Mouse (Mus musculus): ENCODE measurements around the gene Atxn7l3b. TPM values are rescaled to one million over a fixed set of nuclear protein-coding genes. Genes with fewer than 3 reads are reported as not detected.

Gene Atxn7l3b
- polyA plus RNA-seq, 1 experiment from 2014 or later, result 145 TPM

- Histone ChIP-seq H3K4me3 (ENCODE audit: low read depth, low read length) (peak overlapping the region; percentile 84), H3K27me3 (replicated peaks; ENCODE audit: control insufficient read depth, insufficient read depth, low read length) (no peaks in the 10 kb centered on the region), H3K27ac (ENCODE audit: low read depth) (peak overlapping the region; percentile 95; the same call in 1 of the 2 replicates), H3K36me3 (ENCODE audit: control insufficient read depth, insufficient read depth, low read length) (peaks cover 28% of the 10 kb centered on the region), H3K9ac (ENCODE audit: low read length) (peak overlapping the region; percentile 98), H3K4me1 (replicated peaks; ENCODE audit: control insufficient read depth, insufficient read depth, low read length) (peaks cover 11% of the 10 kb centered on the region; the same call in 1 of the 2 replicates), H3K4me2 (ENCODE audit: low read length) (peak overlapping the region; percentile 57), H3K9me3 (ENCODE audit: control insufficient read depth, low read length) (no peaks in the 10 kb centered on the region)
- DNase-seq (ENCODE audit: low spot score), result no peak
- 31% methylated on average over 9 of the region's 9 CpGs for WGBS
- ATAC-seq (replicated peaks; ENCODE audit: low FRiP score, low TSS enrichment, low read depth), result 0 out of 2 replicates have a peak, but pooled peaks have one; percentile 8
Measured at GRCm38 (mm10) chr10:112929222-112929615, 418 bp upstream of the Atxn7l3b start.

- Histone ChIP-seq H3K4me1 (replicated peaks; ENCODE audit: control insufficient read depth, insufficient read depth, low read length) (peaks cover 11% of the 10 kb centered on the region; the same call in 1 of the 2 replicates), H3K36me3 (ENCODE audit: control insufficient read depth, insufficient read depth, low read length) (peaks cover 28% of the 10 kb centered on the region), H3K4me2 (ENCODE audit: low read length) (peak overlapping the region; percentile 57), H3K27ac (ENCODE audit: low read depth) (no peak overlapping the region), H3K27me3 (replicated peaks; ENCODE audit: control insufficient read depth, insufficient read depth, low read length) (no peaks in the 10 kb centered on the region), H3K9me3 (ENCODE audit: control insufficient read depth, low read length) (no peaks in the 10 kb centered on the region), H3K9ac (ENCODE audit: low read length) (no peak overlapping the region), H3K4me3 (ENCODE audit: low read depth, low read length) (no peak overlapping the region)
- ATAC-seq (replicated peaks; ENCODE audit: low FRiP score, low TSS enrichment, low read depth), result no peak
- no peak for DNase-seq (ENCODE audit: low spot score)
Measured at GRCm38 (mm10) chr10:112926961-112927360, 1.8 kb downstream of the Atxn7l3b start.

GRCm38 (mm10) chr10:112926271-112926670 is 2.5 kb downstream of the Atxn7l3b start:
- WGBS, result 92% methylated on average over 2 of the region's 2 CpGs
- Histone ChIP-seq H3K9ac (ENCODE audit: low read length) (no peak overlapping the region), H3K9me3 (ENCODE audit: control insufficient read depth, low read length) (no peaks in the 10 kb centered on the region), H3K36me3 (ENCODE audit: control insufficient read depth, insufficient read depth, low read length) (peaks cover 28% of the 10 kb centered on the region), H3K4me2 (ENCODE audit: low read length) (peak overlapping the region; percentile 57), H3K4me1 (replicated peaks; ENCODE audit: control insufficient read depth, insufficient read depth, low read length) (peaks cover 11% of the 10 kb centered on the region; the same call in 1 of the 2 replicates), H3K4me3 (ENCODE audit: low read depth, low read length) (no peak overlapping the region), H3K27ac (ENCODE audit: low read depth) (no peak overlapping the region), H3K27me3 (replicated peaks; ENCODE audit: control insufficient read depth, insufficient read depth, low read length) (no peaks in the 10 kb centered on the region)
- ATAC-seq (replicated peaks; ENCODE audit: low FRiP score, low TSS enrichment, low read depth), result no peak
- no peak for DNase-seq (ENCODE audit: low spot score)

- Histone ChIP-seq H3K4me2 (ENCODE audit: low read length) (no peak overlapping the region), H3K9ac (ENCODE audit: low read length) (no peak overlapping the region), H3K36me3 (ENCODE audit: control insufficient read depth, insufficient read depth, low read length) (no peaks in the 10 kb centered on the region), H3K4me1 (replicated peaks; ENCODE audit: control insufficient read depth, insufficient read depth, low read length) (peaks cover 5% of the 10 kb centered on the region; the same call in 1 of the 2 replicates), H3K4me3 (ENCODE audit: low read depth, low read length) (no peak overlapping the region), H3K9me3 (ENCODE audit: control insufficient read depth, low read length) (no peaks in the 10 kb centered on the region), H3K27ac (ENCODE audit: low read depth) (peak overlapping the region; percentile 48; the same call in 1 of the 2 replicates), H3K27me3 (replicated peaks; ENCODE audit: control insufficient read depth, insufficient read depth, low read length) (no peaks in the 10 kb centered on the region)
- DNase-seq (ENCODE audit: low spot score), result peak; percentile 53
- ATAC-seq (replicated peaks; ENCODE audit: low FRiP score, low TSS enrichment, low read depth), result peak; percentile 32; the same call in 1 of the 2 replicates
- 36% methylated on average over 5 of the region's 5 CpGs for WGBS
Measured at GRCm38 (mm10) chr10:112916575-112917190, 12.1 kb downstream of the Atxn7l3b start.

GRCm38 (mm10) chr10:112900243-112900642 is 28.6 kb downstream of the Atxn7l3b start:
- DNase-seq (ENCODE audit: low spot score) (no peak), ATAC-seq (replicated peaks; ENCODE audit: low FRiP score, low TSS enrichment, low read depth) (no peak)
- WGBS, result 89% methylated on average over 7 of the region's 7 CpGs
- H3K4me2 ChIP-seq (ENCODE audit: low read length), result no peak overlapping the region
- no peaks in the 10 kb centered on the region for H3K27me3 ChIP-seq (replicated peaks; ENCODE audit: control insufficient read depth, insufficient read depth, low read length)
- H3K4me1 ChIP-seq (replicated peaks; ENCODE audit: control insufficient read depth, insufficient read depth, low read length), result no peaks in the 10 kb centered on the region
- H3K9me3 ChIP-seq (ENCODE audit: control insufficient read depth, low read length), result no peaks in the 10 kb centered on the region
- no peak overlapping the region for H3K9ac ChIP-seq (ENCODE audit: low read length)
- H3K36me3 ChIP-seq (ENCODE audit: control insufficient read depth, insufficient read depth, low read length), result no peaks in the 10 kb centered on the region
- H3K27ac ChIP-seq (ENCODE audit: low read depth), result no peak overlapping the region
- no peak overlapping the region for H3K4me3 ChIP-seq (ENCODE audit: low read depth, low read length)

- ATAC-seq (replicated peaks; ENCODE audit: low FRiP score, low TSS enrichment, low read depth), result no peak
- H3K27ac ChIP-seq (ENCODE audit: low read depth), result no peak overlapping the region
- 74% methylated on average over 3 of the region's 3 CpGs for WGBS
- no peaks in the 10 kb centered on the region for H3K4me1 ChIP-seq (replicated peaks; ENCODE audit: control insufficient read depth, insufficient read depth, low read length)
- H3K9ac ChIP-seq (ENCODE audit: low read length), result no peak overlapping the region
- H3K27me3 ChIP-seq (replicated peaks; ENCODE audit: control insufficient read depth, insufficient read depth, low read length), result no peaks in the 10 kb centered on the region
- no peak for DNase-seq (ENCODE audit: low spot score)
- no peaks in the 10 kb centered on the region for H3K9me3 ChIP-seq (ENCODE audit: control insufficient read depth, low read length)
- no peak overlapping the region for H3K4me2 ChIP-seq (ENCODE audit: low read length)
- no peak overlapping the region for H3K4me3 ChIP-seq (ENCODE audit: low read depth, low read length)
- no peaks in the 10 kb centered on the region for H3K36me3 ChIP-seq (ENCODE audit: control insufficient read depth, insufficient read depth, low read length)
Measured at GRCm38 (mm10) chr10:112899796-112900195, 29.0 kb downstream of the Atxn7l3b start.

- Histone ChIP-seq H3K36me3 (ENCODE audit: control insufficient read depth, insufficient read depth, low read length) (no peaks in the 10 kb centered on the region), H3K27me3 (replicated peaks; ENCODE audit: control insufficient read depth, insufficient read depth, low read length) (no peaks in the 10 kb centered on the region), H3K4me1 (replicated peaks; ENCODE audit: control insufficient read depth, insufficient read depth, low read length) (no peaks in the 10 kb centered on the region), H3K4me2 (ENCODE audit: low read length) (no peak overlapping the region), H3K9me3 (ENCODE audit: control insufficient read depth, low read length) (no peaks in the 10 kb centered on the region), H3K27ac (ENCODE audit: low read depth) (no peak overlapping the region), H3K4me3 (ENCODE audit: low read depth, low read length) (no peak overlapping the region), H3K9ac (ENCODE audit: low read length) (no peak overlapping the region)
- DNase-seq (ENCODE audit: low spot score), result no peak
- 71% methylated on average over 4 of the region's 4 CpGs for WGBS
- ATAC-seq (replicated peaks; ENCODE audit: low FRiP score, low TSS enrichment, low read depth), result no peak
Measured at GRCm38 (mm10) chr10:112896636-112897035, 32.2 kb downstream of the Atxn7l3b start.

GRCm38 (mm10) chr10:112893622-112894252 is 35.1 kb downstream of the Atxn7l3b start:
- H3K4me3 ChIP-seq (ENCODE audit: low read depth, low read length), result no peak overlapping the region
- H3K36me3 ChIP-seq (ENCODE audit: control insufficient read depth, insufficient read depth, low read length), result no peaks in the 10 kb centered on the region
- H3K9me3 ChIP-seq (ENCODE audit: control insufficient read depth, low read length), result no peaks in the 10 kb centered on the region
- ATAC-seq (replicated peaks; ENCODE audit: low FRiP score, low TSS enrichment, low read depth) (no peak), DNase-seq (ENCODE audit: low spot score) (no peak)
- no peak overlapping the region for H3K9ac ChIP-seq (ENCODE audit: low read length)
- 87% methylated on average over 10 of the region's 10 CpGs for WGBS
- H3K27ac ChIP-seq (ENCODE audit: low read depth), result no peak overlapping the region
- H3K27me3 ChIP-seq (replicated peaks; ENCODE audit: control insufficient read depth, insufficient read depth, low read length), result no peaks in the 10 kb centered on the region
- no peak overlapping the region for H3K4me2 ChIP-seq (ENCODE audit: low read length)
- no peaks in the 10 kb centered on the region for H3K4me1 ChIP-seq (replicated peaks; ENCODE audit: control insufficient read depth, insufficient read depth, low read length)

Measured in intestine, embryonic 14.5 days (tissue).